In genomic region chr8:124937293-124937692, GRCm38 (mm10) we compare ENCODE assay signal across 11 mouse cellular contexts.
"Had no signal": no experiment of that assay in that cellular context is flagged by ENCODE, and none has a peak within 500 bp of the region (broad histone marks: within the 10 kb centered on the region; RNA-seq: fewer than 3 reads in every experiment).

No protein-coding gene starts in this region.

- H3K27ac ChIP-seq: layer of hippocampus, adult 2 months; limb, embryonic 13.5 days; liver, embryonic 14.5 days; midbrain, embryonic 13.5 days; stomach, postnatal 0 days had no signal

- DNase-seq: kidney, postnatal 4 days; lung, adult 2 months; lung, postnatal 36 days; right cerebral cortex, postnatal 14 days; thymus, postnatal 4 days had no signal

- H3K4me2 ChIP-seq: limb, embryonic 13.5 days; midbrain, embryonic 13.5 days had no signal

- H3K27me3 ChIP-seq: limb, embryonic 13.5 days; midbrain, embryonic 13.5 days had no signal

- ATAC-seq: lung, postnatal 0 days; midbrain, embryonic 13.5 days had no signal

- H3K4me1 ChIP-seq: limb, embryonic 13.5 days; midbrain, embryonic 13.5 days had no signal

- H3K9ac ChIP-seq: limb, embryonic 13.5 days; liver, embryonic 14.5 days; midbrain, embryonic 13.5 days had no signal

- H3K4me3 ChIP-seq: layer of hippocampus, adult 2 months; limb, embryonic 13.5 days; midbrain, embryonic 13.5 days had no signal

- H3K9me3 ChIP-seq: limb, embryonic 13.5 days; midbrain, embryonic 13.5 days had no signal
